Mouse (Mus musculus): ENCODE results near the gene Zbtb38. TPM values are rescaled to one million over a fixed set of nuclear protein-coding genes. Genes with fewer than 3 reads are reported as not detected.

The Zbtb38 gene
- polyA plus RNA-seq, 1 experiment from 2014 or later = 52.3 TPM

DNA sequence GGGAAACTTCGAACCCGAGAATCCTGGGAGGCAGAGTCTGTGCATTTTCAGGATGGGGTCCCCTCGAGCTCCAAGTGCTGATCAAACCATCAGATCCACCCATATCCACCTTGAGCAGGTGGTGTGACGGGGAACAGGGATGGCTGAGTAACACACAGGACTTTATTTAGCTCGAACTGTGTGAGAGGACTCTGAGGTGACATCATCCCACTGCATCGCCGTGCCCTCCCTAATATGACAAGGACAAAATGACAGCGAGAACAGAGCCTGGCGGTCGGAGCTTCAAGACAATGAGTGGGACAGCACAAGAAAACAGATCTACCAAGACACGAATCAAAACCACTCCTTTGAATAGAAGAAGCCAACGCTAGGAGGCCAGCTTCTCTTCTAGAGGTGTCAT is 40.6 kb downstream of the Zbtb38 start:
- Histone ChIP-seq H3K9me3 (ENCODE audit: control insufficient read depth, low read length) (no peaks in the 10 kb centered on the region), H3K4me1 (replicated peaks; ENCODE audit: control insufficient read depth, insufficient read depth, low read length) (peaks cover 3% of the 10 kb centered on the region), H3K36me3 (ENCODE audit: control insufficient read depth, insufficient read depth) (no peaks in the 10 kb centered on the region), H3K27ac (ENCODE audit: low read length) (no peak overlapping the region), H3K4me2 (ENCODE audit: low read length) (no peak overlapping the region), H3K4me3 (replicated peaks; ENCODE audit: low read length) (no peak overlapping the region), H3K27me3 (replicated peaks; ENCODE audit: control insufficient read depth, insufficient read depth, low read length) (no peaks in the 10 kb centered on the region), H3K9ac (replicated peaks; ENCODE audit: low read depth, low read length) (no peak overlapping the region)
- no peak for ATAC-seq
- WGBS = 89% methylated on average over 12 of the region's 12 CpGs

DNA sequence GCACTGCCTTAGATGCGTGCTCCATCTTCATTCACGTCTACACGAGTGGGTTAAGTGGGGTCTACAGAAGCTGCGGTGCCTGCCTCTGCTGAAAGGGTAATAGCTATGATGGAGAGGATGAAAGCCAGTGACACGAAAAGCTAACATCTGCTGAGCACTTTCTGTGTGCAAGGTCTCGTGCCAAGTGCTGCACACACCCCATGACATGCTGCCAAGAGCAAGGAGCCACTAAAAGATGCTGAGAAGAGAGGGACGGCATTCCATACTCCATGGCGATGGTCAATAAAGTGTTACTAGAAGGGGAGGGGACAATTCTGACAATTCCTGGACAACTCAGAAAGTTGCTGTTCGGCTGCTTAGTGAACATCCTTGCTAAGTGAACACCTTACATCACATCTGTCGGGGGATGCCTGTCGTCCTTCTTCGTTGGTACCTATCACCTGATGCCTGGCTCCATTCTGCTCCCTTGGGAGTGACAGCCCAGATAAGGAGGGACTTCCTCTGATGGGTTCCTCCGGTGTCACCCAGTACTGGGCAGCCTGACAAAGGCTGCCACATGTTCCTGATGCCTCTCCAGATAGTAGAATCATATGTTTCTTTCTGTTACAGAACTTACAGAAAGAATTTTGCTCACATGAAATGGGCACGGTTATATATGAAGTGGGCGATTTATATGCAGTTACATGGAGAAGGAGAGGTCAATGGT is 42.2 kb downstream of the Zbtb38 start:
- Histone ChIP-seq H3K9me3 (ENCODE audit: control insufficient read depth, low read length) (no peaks in the 10 kb centered on the region), H3K27ac (ENCODE audit: low read length) (no peak overlapping the region)
- WGBS = 83% methylated on average over 15 of the region's 15 CpGs

GRCm38 (mm10) chr9:96708905-96709304 is 43.7 kb downstream of the Zbtb38 start:
- Histone ChIP-seq H3K27ac (ENCODE audit: low read length) (no peak overlapping the region), H3K9ac (replicated peaks; ENCODE audit: low read depth, low read length) (no peak overlapping the region), H3K4me1 (replicated peaks; ENCODE audit: control insufficient read depth, insufficient read depth, low read length) (no peaks in the 10 kb centered on the region; the same call in none of the 2 replicates), H3K36me3 (ENCODE audit: control insufficient read depth, insufficient read depth) (no peaks in the 10 kb centered on the region), H3K4me3 (replicated peaks; ENCODE audit: low read length) (no peak overlapping the region), H3K4me2 (ENCODE audit: low read length) (no peak overlapping the region), H3K9me3 (ENCODE audit: control insufficient read depth, low read length) (no peaks in the 10 kb centered on the region), H3K27me3 (replicated peaks; ENCODE audit: control insufficient read depth, insufficient read depth, low read length) (no peaks in the 10 kb centered on the region)
- ATAC-seq = no peak
- WGBS = 90% methylated on average over 9 of the region's 9 CpGs

More for the DNA sequence above, 42.2 kb downstream of the Zbtb38 start:
- H3K9ac ChIP-seq (replicated peaks; ENCODE audit: low read depth, low read length) = no peak overlapping the region
- H3K36me3 ChIP-seq (ENCODE audit: control insufficient read depth, insufficient read depth) = no peaks in the 10 kb centered on the region
- H3K4me2 ChIP-seq (ENCODE audit: low read length) = no peak overlapping the region
- no peak for ATAC-seq
- H3K4me1 ChIP-seq (replicated peaks; ENCODE audit: control insufficient read depth, insufficient read depth, low read length) = peaks cover 2% of the 10 kb centered on the region
- no peak overlapping the region for H3K4me3 ChIP-seq (replicated peaks; ENCODE audit: low read length)
- no peaks in the 10 kb centered on the region for H3K27me3 ChIP-seq (replicated peaks; ENCODE audit: control insufficient read depth, insufficient read depth, low read length)

DNA sequence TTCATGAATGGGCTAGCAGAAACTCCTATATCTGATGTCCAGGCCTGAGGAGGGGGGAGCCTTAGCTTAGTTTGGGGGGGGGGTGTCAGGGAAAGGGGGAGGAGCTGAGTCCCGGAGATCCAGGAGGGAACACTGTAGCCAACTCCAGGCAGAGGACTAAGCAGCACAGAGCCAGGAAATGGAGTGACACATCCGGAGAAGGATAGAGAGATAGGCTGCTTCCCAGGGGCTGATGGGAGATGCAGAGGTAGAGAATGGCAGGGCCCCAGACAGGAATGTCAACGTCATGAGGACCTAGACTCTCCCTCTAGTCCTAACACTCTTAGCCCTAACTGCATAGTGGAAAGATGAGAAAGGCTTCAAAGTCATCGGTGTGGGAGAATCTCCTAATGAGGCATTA is 44.7 kb downstream of the Zbtb38 start:
- no peak overlapping the region for H3K4me2 ChIP-seq (ENCODE audit: low read length)
- 0 out of 2 replicates have a peak, but pooled peaks have one; percentile 10 for ATAC-seq
- H3K36me3 ChIP-seq (ENCODE audit: control insufficient read depth, insufficient read depth) = no peaks in the 10 kb centered on the region
- no peak overlapping the region for H3K9ac ChIP-seq (replicated peaks; ENCODE audit: low read depth, low read length)
- no peaks in the 10 kb centered on the region; the same call in 1 of the 2 replicates for H3K4me1 ChIP-seq (replicated peaks; ENCODE audit: control insufficient read depth, insufficient read depth, low read length)
- H3K27ac ChIP-seq (ENCODE audit: low read length) = no peak overlapping the region
- WGBS = 73% methylated on average over 4 of the region's 4 CpGs
- no peaks in the 10 kb centered on the region for H3K27me3 ChIP-seq (replicated peaks; ENCODE audit: control insufficient read depth, insufficient read depth, low read length)
- H3K4me3 ChIP-seq (replicated peaks; ENCODE audit: low read length) = no peak overlapping the region
- no peaks in the 10 kb centered on the region for H3K9me3 ChIP-seq (ENCODE audit: control insufficient read depth, low read length)

GRCm38 (mm10) chr9:96705576-96706285 is 46.9 kb downstream of the Zbtb38 start:
- no peak overlapping the region for H3K4me2 ChIP-seq (ENCODE audit: low read length)
- ATAC-seq = no peak
- no peak overlapping the region for H3K4me3 ChIP-seq (replicated peaks; ENCODE audit: low read length)
- no peaks in the 10 kb centered on the region for H3K36me3 ChIP-seq (ENCODE audit: control insufficient read depth, insufficient read depth)
- no peak overlapping the region for H3K9ac ChIP-seq (replicated peaks; ENCODE audit: low read depth, low read length)
- no peaks in the 10 kb centered on the region for H3K27me3 ChIP-seq (replicated peaks; ENCODE audit: control insufficient read depth, insufficient read depth, low read length)
- no peaks in the 10 kb centered on the region for H3K9me3 ChIP-seq (ENCODE audit: control insufficient read depth, low read length)
- no peaks in the 10 kb centered on the region; the same call in 1 of the 2 replicates for H3K4me1 ChIP-seq (replicated peaks; ENCODE audit: control insufficient read depth, insufficient read depth, low read length)
- H3K27ac ChIP-seq (ENCODE audit: low read length) = peak overlapping the region; percentile 13; the same call in 1 of the 2 replicates
- 54% methylated on average over 11 of the region's 11 CpGs for WGBS

- Histone ChIP-seq H3K9ac (replicated peaks; ENCODE audit: low read depth, low read length) (no peak overlapping the region), H3K9me3 (ENCODE audit: control insufficient read depth, low read length) (no peaks in the 10 kb centered on the region), H3K36me3 (ENCODE audit: control insufficient read depth, insufficient read depth) (no peaks in the 10 kb centered on the region), H3K4me1 (replicated peaks; ENCODE audit: control insufficient read depth, insufficient read depth, low read length) (no peaks in the 10 kb centered on the region; the same call in 1 of the 2 replicates), H3K27ac (ENCODE audit: low read length) (no peak overlapping the region), H3K4me3 (replicated peaks; ENCODE audit: low read length) (no peak overlapping the region), H3K27me3 (replicated peaks; ENCODE audit: control insufficient read depth, insufficient read depth, low read length) (no peaks in the 10 kb centered on the region), H3K4me2 (ENCODE audit: low read length) (no peak overlapping the region)
- WGBS = 94% methylated on average over 9 of the region's 9 CpGs
- no peak for ATAC-seq
Measured at GRCm38 (mm10) chr9:96704935-96705334, 47.7 kb downstream of the Zbtb38 start.

DNA sequence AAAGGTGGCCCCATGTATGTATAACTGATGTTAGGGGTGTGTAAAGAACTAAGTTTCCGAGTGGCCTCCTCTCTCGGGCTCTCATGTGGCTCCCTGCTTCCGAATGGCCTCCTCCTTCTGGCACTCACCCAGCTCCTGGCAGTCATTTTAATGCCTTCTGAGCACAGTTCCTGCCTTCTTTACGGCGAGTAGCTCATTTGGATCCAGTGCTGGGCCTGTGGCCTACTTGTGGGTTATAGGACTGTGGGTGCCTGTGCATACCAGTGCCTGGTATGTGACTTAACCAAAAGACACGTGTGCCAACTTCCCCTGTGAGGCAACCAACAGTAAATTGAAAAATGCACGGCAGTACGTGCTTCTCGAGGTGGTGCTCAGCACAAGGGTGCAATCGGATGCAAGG is 50.7 kb downstream of the Zbtb38 start:
- Histone ChIP-seq H3K4me3 (replicated peaks; ENCODE audit: low read length) (no peak overlapping the region), H3K36me3 (ENCODE audit: control insufficient read depth, insufficient read depth) (0 out of 2 replicates have a peak, but pooled peaks cover 5% of the 10 kb centered on the region), H3K27ac (ENCODE audit: low read length) (no peak overlapping the region), H3K9me3 (ENCODE audit: control insufficient read depth, low read length) (0 out of 2 replicates have a peak, but pooled peaks cover 3% of the 10 kb centered on the region), H3K9ac (replicated peaks; ENCODE audit: low read depth, low read length) (no peak overlapping the region), H3K4me2 (ENCODE audit: low read length) (no peak overlapping the region), H3K4me1 (replicated peaks; ENCODE audit: control insufficient read depth, insufficient read depth, low read length) (no peaks in the 10 kb centered on the region; the same call in 1 of the 2 replicates), H3K27me3 (replicated peaks; ENCODE audit: control insufficient read depth, insufficient read depth, low read length) (no peaks in the 10 kb centered on the region)
- WGBS = 78% methylated on average over 10 of the region's 10 CpGs
- ATAC-seq = no peak

- Histone ChIP-seq H3K36me3 (ENCODE audit: control insufficient read depth, insufficient read depth) (0 out of 2 replicates have a peak, but pooled peaks cover 5% of the 10 kb centered on the region), H3K4me1 (replicated peaks; ENCODE audit: control insufficient read depth, insufficient read depth, low read length) (no peaks in the 10 kb centered on the region), H3K27me3 (replicated peaks; ENCODE audit: control insufficient read depth, insufficient read depth, low read length) (no peaks in the 10 kb centered on the region), H3K4me3 (replicated peaks; ENCODE audit: low read length) (no peak overlapping the region), H3K9me3 (ENCODE audit: control insufficient read depth, low read length) (0 out of 2 replicates have a peak, but pooled peaks cover 3% of the 10 kb centered on the region), H3K4me2 (ENCODE audit: low read length) (no peak overlapping the region), H3K27ac (ENCODE audit: low read length) (no peak overlapping the region), H3K9ac (replicated peaks; ENCODE audit: low read depth, low read length) (no peak overlapping the region)
- 97% methylated on average over 6 of the region's 6 CpGs for WGBS
- ATAC-seq = no peak
Measured at GRCm38 (mm10) chr9:96699276-96700035, 53.2 kb downstream of the Zbtb38 start.

Measured in forebrain, embryonic 16.5 days (tissue).